ENCODE assay signal across 12 mouse cellular contexts in the genomic region with DNA sequence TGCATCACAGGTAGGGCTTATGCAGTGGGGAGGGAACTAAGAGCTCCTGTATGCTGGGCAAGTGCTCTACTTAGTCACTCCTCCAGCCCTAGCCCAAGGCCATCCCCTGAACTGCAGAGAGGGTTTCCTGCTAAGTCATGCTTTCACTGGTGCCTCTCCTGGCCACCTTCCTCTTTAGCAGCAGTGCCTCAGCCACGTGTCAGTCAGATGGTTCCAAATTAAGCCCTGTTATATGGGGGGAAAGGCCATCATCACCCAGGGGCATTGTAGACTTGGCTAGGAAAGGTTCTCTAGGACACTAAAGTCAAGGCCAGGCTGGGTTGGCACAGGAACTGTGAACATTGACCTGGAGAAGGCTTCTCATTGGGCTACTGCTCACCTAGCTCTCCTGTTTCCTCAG. TPM values are rescaled to one million over a fixed set of nuclear protein-coding genes. Genes with fewer than 3 reads are reported as not detected.
A peak's percentile ranks its signal among the peaks of the same experiment; 100 is the strongest.
DNase-seq lines count a peak whose midpoint lies in the region; ATAC-seq lines count a peak whose summit lies in the region.
"Had no signal": no experiment of that assay in that cellular context is flagged by ENCODE, and none has a peak within 500 bp of the region (broad histone marks: within the 10 kb centered on the region; RNA-seq: fewer than 3 reads in every experiment).

No protein-coding gene starts in this region.

- H3K4me3 ChIP-seq in midbrain, embryonic 12.5 days, result no peak overlapping the region
- no peak overlapping the region for H3K4me3 ChIP-seq in midbrain, embryonic 16.5 days (ENCODE audit: low read depth, low read length)
- H3K4me3 ChIP-seq in neural tube, embryonic 15.5 days (replicated peaks), result no peak overlapping the region
- H3K4me3 ChIP-seq in forebrain, embryonic 12.5 days (replicated peaks), result no peak overlapping the region
- H3K4me3 ChIP-seq: forebrain, embryonic 13.5 days; hindbrain, embryonic 15.5 days; limb, embryonic 12.5 days had no signal

- H3K27ac ChIP-seq in midbrain, embryonic 12.5 days (replicated peaks), result 0 out of 2 replicates have a peak overlapping the region, but pooled peaks have one; percentile 15
- H3K27ac ChIP-seq in midbrain, embryonic 16.5 days (ENCODE audit: low read length), result no peak overlapping the region
- H3K27ac ChIP-seq in neural tube, embryonic 15.5 days (replicated peaks), result no peak overlapping the region
- H3K27ac ChIP-seq in forebrain, embryonic 12.5 days, result no peak overlapping the region
- H3K27ac ChIP-seq: forebrain, embryonic 13.5 days; hindbrain, embryonic 15.5 days; limb, embryonic 12.5 days had no signal

- H3K27me3 ChIP-seq in midbrain, embryonic 12.5 days, result no peaks in the 10 kb centered on the region
- no peaks in the 10 kb centered on the region for H3K27me3 ChIP-seq in midbrain, embryonic 16.5 days (ENCODE audit: control insufficient read depth, insufficient read depth, low read depth, low read length)
- H3K27me3 ChIP-seq in neural tube, embryonic 15.5 days (replicated peaks), result no peaks in the 10 kb centered on the region
- H3K27me3 ChIP-seq in forebrain, embryonic 12.5 days, result no peaks in the 10 kb centered on the region
- H3K27me3 ChIP-seq: forebrain, embryonic 13.5 days; hindbrain, embryonic 15.5 days; limb, embryonic 12.5 days had no signal

- H3K36me3 ChIP-seq in midbrain, embryonic 12.5 days, result peaks cover 38% of the 10 kb centered on the region
- 0 out of 2 replicates have a peak, but pooled peaks cover 3% of the 10 kb centered on the region for H3K36me3 ChIP-seq in midbrain, embryonic 16.5 days (ENCODE audit: control insufficient read depth, insufficient read depth, low read length)
- peaks cover 19% of the 10 kb centered on the region; the same call in 1 of the 2 replicates for H3K36me3 ChIP-seq in neural tube, embryonic 15.5 days
- H3K36me3 ChIP-seq in forebrain, embryonic 12.5 days (replicated peaks), result peaks cover 33% of the 10 kb centered on the region

- WGBS in midbrain, embryonic 12.5 days, result 70% methylated on average over 1 of the region's 1 CpGs
- WGBS in midbrain, embryonic 16.5 days, result 63% methylated on average over 1 of the region's 1 CpGs
- WGBS in neural tube, embryonic 15.5 days, result 65% methylated on average over 1 of the region's 1 CpGs
- 86% methylated on average over 1 of the region's 1 CpGs for WGBS in forebrain, embryonic 12.5 days

- H3K9ac ChIP-seq in midbrain, embryonic 12.5 days (replicated peaks), result no peak overlapping the region
- H3K9ac ChIP-seq in midbrain, embryonic 16.5 days (ENCODE audit: low read depth, low read length), result no peak overlapping the region
- no peak overlapping the region for H3K9ac ChIP-seq in neural tube, embryonic 15.5 days (replicated peaks)
- H3K9ac ChIP-seq in forebrain, embryonic 12.5 days, result no peak overlapping the region
- H3K9ac ChIP-seq: forebrain, embryonic 13.5 days; hindbrain, embryonic 15.5 days; limb, embryonic 12.5 days had no signal

- H3K9me3 ChIP-seq in midbrain, embryonic 12.5 days, result no peaks in the 10 kb centered on the region
- H3K9me3 ChIP-seq in midbrain, embryonic 16.5 days (replicated peaks; ENCODE audit: control insufficient read depth, low read length, poor library complexity, severe bottlenecking), result no peaks in the 10 kb centered on the region
- no peaks in the 10 kb centered on the region for H3K9me3 ChIP-seq in neural tube, embryonic 15.5 days (replicated peaks)
- no peaks in the 10 kb centered on the region for H3K9me3 ChIP-seq in forebrain, embryonic 12.5 days
- H3K9me3 ChIP-seq: forebrain, embryonic 13.5 days; hindbrain, embryonic 15.5 days; limb, embryonic 12.5 days had no signal

- H3K4me1 ChIP-seq in midbrain, embryonic 12.5 days, result peaks cover 7% of the 10 kb centered on the region; the same call in 1 of the 2 replicates
- no peaks in the 10 kb centered on the region for H3K4me1 ChIP-seq in midbrain, embryonic 16.5 days (ENCODE audit: control insufficient read depth, insufficient read depth, low read length)
- 0 out of 2 replicates have a peak, but pooled peaks cover 3% of the 10 kb centered on the region for H3K4me1 ChIP-seq in neural tube, embryonic 15.5 days
- H3K4me1 ChIP-seq in forebrain, embryonic 12.5 days, result 0 out of 2 replicates have a peak, but pooled peaks cover 7% of the 10 kb centered on the region
- H3K4me1 ChIP-seq: forebrain, embryonic 13.5 days; hindbrain, embryonic 15.5 days; limb, embryonic 12.5 days had no signal

- no peak overlapping the region for H3K4me2 ChIP-seq in midbrain, embryonic 12.5 days (replicated peaks)
- no peak overlapping the region for H3K4me2 ChIP-seq in midbrain, embryonic 16.5 days (ENCODE audit: low read length)
- H3K4me2 ChIP-seq in neural tube, embryonic 15.5 days, result no peak overlapping the region
- no peak overlapping the region for H3K4me2 ChIP-seq in forebrain, embryonic 12.5 days
- H3K4me2 ChIP-seq: forebrain, embryonic 13.5 days; hindbrain, embryonic 15.5 days; limb, embryonic 12.5 days had no signal

- DNase-seq in adrenal gland, postnatal 25 days, result peak; percentile 44
- peak; percentile 26 for DNase-seq in kidney, postnatal 10 days
- DNase-seq in right cerebral cortex, postnatal 4 days, result no peak
- DNase-seq: cerebellum, postnatal 36 days had no signal

- ATAC-seq in midbrain, embryonic 12.5 days (ENCODE audit: low FRiP score, low read depth), result no peak
- ATAC-seq in midbrain, embryonic 16.5 days, result no peak
- ATAC-seq in neutrophil, adult 5-6 weeks (ENCODE audit: extremely low read depth, insufficient number of reproducible peaks, low FRiP score, poor library complexity, severe bottlenecking), result peak; percentile 65
- ATAC-seq in neural tube, embryonic 15.5 days (ENCODE audit: low FRiP score), result no peak
- no peak for ATAC-seq in forebrain, embryonic 12.5 days (ENCODE audit: low FRiP score)
- ATAC-seq: forebrain, embryonic 13.5 days had no signal

RNA-seq across cellular contexts. Expression of gene Tmem120a, which starts 36.4 kb away (rescaled TPM):
- 58.3 and 65.3 TPM in 2 replicates for polyA plus RNA-seq in midbrain, embryonic 12.5 days (2016; fragmentation: Nextera tagmentation; extraction: Ambion mirVana)
- 87.2 and 87.8 TPM in 2 replicates for polyA plus RNA-seq in midbrain, embryonic 16.5 days (2015; fragmentation: Nextera tagmentation; extraction: Ambion mirVana)
- total RNA-seq in adrenal gland, postnatal 25 days (2021), result 36.7 and 37.8 TPM in 2 replicates
- 28.9 and 30.5 TPM in 2 replicates for total RNA-seq in neutrophil, adult 5-6 weeks (2017)
- polyA plus RNA-seq in neural tube, embryonic 15.5 days (2015; fragmentation: Nextera tagmentation; extraction: Ambion mirVana), result 73.6 and 88.2 TPM in 2 replicates
- 47.1 and 54.2 TPM in 2 replicates for polyA plus RNA-seq in forebrain, embryonic 12.5 days (2016; fragmentation: Nextera tagmentation; extraction: Ambion mirVana)

RNA-seq across cellular contexts. Expression of gene Por, which starts 38.0 kb away (rescaled TPM):
- 141 and 145 TPM in 2 replicates for polyA plus RNA-seq in midbrain, embryonic 12.5 days (2016; fragmentation: Nextera tagmentation; extraction: Ambion mirVana)
- polyA plus RNA-seq in midbrain, embryonic 16.5 days (2015; fragmentation: Nextera tagmentation; extraction: Ambion mirVana), result 123 and 127 TPM in 2 replicates
- 258 and 276 TPM in 2 replicates for total RNA-seq in adrenal gland, postnatal 25 days (2021)
- total RNA-seq in neutrophil, adult 5-6 weeks (2017), result 118 and 124 TPM in 2 replicates
- polyA plus RNA-seq in neural tube, embryonic 15.5 days (2015; fragmentation: Nextera tagmentation; extraction: Ambion mirVana), result 91.6 and 92.1 TPM in 2 replicates
- 127 and 135 TPM in 2 replicates for polyA plus RNA-seq in forebrain, embryonic 12.5 days (2016; fragmentation: Nextera tagmentation; extraction: Ambion mirVana)
